Mouse (Mus musculus) hindbrain, embryonic 14.5 days (tissue): Measurements from ENCODE around the gene Ptx3. TPM values are rescaled to one million over a fixed set of nuclear protein-coding genes. Genes with fewer than 3 reads are reported as not detected.
"Not testable (repeated sequence)": the region's sequence is repeated elsewhere in the genome, so short reads cannot be mapped to it uniquely, and the experiment has no call there.

Experiments
- ATAC-seq: fragments of 200-750 bp; cut with Nextera tagmentation; 2 replicates; pipeline ENCODE4 v1.8.0; 2017; ENCODE audit warnings: moderate number of reproducible peaks, mild to moderate bottlenecking, moderate TSS enrichment, moderate library complexity; ENCODE audit not compliant: low FRiP score
- DNase-seq: peaks from one replicate; pipeline ENCODE4 v3.0.0-alpha.2; 2015; ENCODE audit warnings: low spot score
- H3K27ac ChIP-seq: fragments of 300-500 bp; sonication (generic); 2 replicates; pipeline ENCODE4 v1.5.1; 2014; ENCODE audit warnings: mild to moderate bottlenecking, moderate library complexity
- H3K27me3 ChIP-seq: fragments of 300-500 bp; sonication (generic); 2 replicates; pipeline ENCODE4 v1.6.1; 2014; ENCODE audit warnings: mild to moderate bottlenecking, low read length, mixed read lengths; ENCODE audit not compliant: control insufficient read depth, insufficient read depth
- H3K36me3 ChIP-seq: fragments of 300-500 bp; sonication (generic); replicated peaks from 2 replicates; pipeline ENCODE4 v1.6.1; 2014; ENCODE audit not compliant: control insufficient read depth, insufficient read depth
- H3K4me1 ChIP-seq: fragments of 300-500 bp; sonication (generic); replicated peaks from 2 replicates; pipeline ENCODE4 v1.6.1; 2014; ENCODE audit warnings: antibody characterized with exemption, low read length, mixed read lengths; ENCODE audit not compliant: control insufficient read depth, insufficient read depth
- H3K4me2 ChIP-seq: fragments of 300-500 bp; sonication (generic); replicated peaks from 2 replicates; pipeline ENCODE4 v1.6.1; 2014; ENCODE audit warnings: mild to moderate bottlenecking, moderate library complexity
- H3K4me3 ChIP-seq: fragments of 300-500 bp; sonication (generic); replicated peaks from 2 replicates; pipeline ENCODE4 v1.5.1; 2014; ENCODE audit warnings: mild to moderate bottlenecking, low read length
- H3K9ac ChIP-seq: fragments of 300-500 bp; sonication (generic); 2 replicates; pipeline ENCODE4 v1.6.1; 2014
- H3K9me3 ChIP-seq: fragments of 300-500 bp; sonication (generic); 2 replicates; pipeline ENCODE4 v1.6.1; 2016; ENCODE audit warnings: low read length; ENCODE audit not compliant: control insufficient read depth
- WGBS: fragments of 180-500 bp; shearing (Covaris S2); extraction: QIAGEN DNeasy Blood & Tissue Kit; methylation state at CpG from one replicate; pipeline ENCODE4 v1.1.7; 2014; 5-methylcytosine and 5-hydroxymethylcytosine counted together
- polyA plus RNA-seq: library from polyadenylated mRNA; unstranded; fragments of >200 nt; fragmentation: Nextera tagmentation; extraction: Ambion mirVana; gene quantifications from 2 replicates; pipeline ENCODE4 v1.2.1, GENCODE M21; 2014

Gene Ptx3
- polyA plus RNA-seq, 1 experiment from 2014 or later: 2.1 TPM

DNA sequence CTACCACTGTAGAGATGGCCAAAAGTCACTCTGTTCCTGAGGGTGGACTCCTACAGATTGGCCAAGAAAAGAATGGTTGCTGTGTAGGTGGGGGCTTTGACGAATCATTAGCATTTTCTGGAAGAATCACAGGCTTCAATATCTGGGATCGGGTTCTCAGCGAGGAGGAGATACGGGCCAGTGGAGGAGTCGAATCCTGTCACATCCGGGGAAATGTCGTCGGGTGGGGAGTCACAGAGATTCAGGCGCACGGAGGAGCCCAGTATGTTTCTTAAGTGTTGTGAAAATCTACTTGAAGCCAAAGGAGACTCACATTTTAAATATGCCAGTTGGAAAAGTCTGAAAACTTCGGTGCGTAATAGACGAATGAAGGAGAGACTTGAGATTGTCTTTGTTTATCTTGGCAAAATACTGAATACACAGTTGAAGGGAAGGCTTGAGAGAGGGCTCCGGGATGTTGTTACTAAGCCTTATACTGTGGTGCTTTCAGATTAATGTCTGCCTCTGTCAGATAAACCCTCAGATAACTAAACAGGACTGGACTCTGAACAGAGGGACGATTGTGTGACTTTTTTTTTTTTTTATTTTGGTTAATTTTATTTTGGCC lies 5.3 kb downstream of the Ptx3 start:
- H3K4me1 ChIP-seq: peaks cover 4% of the 10 kb centered on the region; the same call in 1 of the 2 replicates
- DNase-seq (no peak), ATAC-seq (no peak)
- H3K9ac ChIP-seq: no peak overlapping the region
- H3K4me3 ChIP-seq: no peak overlapping the region
- no peaks in the 10 kb centered on the region for H3K36me3 ChIP-seq
- no peak overlapping the region for H3K4me2 ChIP-seq
- no peak overlapping the region for H3K27ac ChIP-seq
- WGBS: 85% methylated on average over 15 of the region's 15 CpGs
- H3K9me3 ChIP-seq: no peaks in the 10 kb centered on the region
- peaks cover 5% of the 10 kb centered on the region; the same call in 1 of the 2 replicates for H3K27me3 ChIP-seq

GRCm38 (mm10) chr3:66236234-66236871 lies 16.6 kb downstream of the Ptx3 start:
- peak; percentile 67 for DNase-seq
- H3K27ac ChIP-seq, H3K4me1 ChIP-seq, H3K9ac ChIP-seq, H3K4me2 ChIP-seq, H3K27me3 ChIP-seq, H3K4me3 ChIP-seq, H3K9me3 ChIP-seq, H3K36me3 ChIP-seq: not testable (repeated sequence)
- peak; percentile 55; the same call in 1 of the 2 replicates for ATAC-seq
- WGBS: 49% methylated on average over 4 of the region's 4 CpGs

- no peak overlapping the region for H3K27ac ChIP-seq
- H3K9me3 ChIP-seq: no peaks in the 10 kb centered on the region
- H3K9ac ChIP-seq: no peak overlapping the region
- H3K36me3 ChIP-seq: no peaks in the 10 kb centered on the region
- H3K27me3 ChIP-seq: no peaks in the 10 kb centered on the region
- DNase-seq (no peak), ATAC-seq (no peak)
- H3K4me2 ChIP-seq: no peak overlapping the region
- H3K4me3 ChIP-seq: no peak overlapping the region
- no peaks in the 10 kb centered on the region for H3K4me1 ChIP-seq
Measured at GRCm38 (mm10) chr3:66240476-66240875, 20.8 kb downstream of the Ptx3 start.

GRCm38 (mm10) chr3:66251842-66252241 lies 32.1 kb downstream of the Ptx3 start:
- Histone ChIP-seq H3K27ac (no peak overlapping the region), H3K4me1 (no peaks in the 10 kb centered on the region), H3K4me3 (no peak overlapping the region), H3K36me3 (no peaks in the 10 kb centered on the region), H3K9me3 (no peaks in the 10 kb centered on the region), H3K4me2 (no peak overlapping the region), H3K9ac (no peak overlapping the region), H3K27me3 (no peaks in the 10 kb centered on the region)
- no peak for DNase-seq
- ATAC-seq: no peak; the same call in 1 of the 2 replicates
- 69% methylated on average over 7 of the region's 7 CpGs for WGBS

- ATAC-seq (peak; percentile 27; the same call in 1 of the 2 replicates), DNase-seq (no peak)
- WGBS: 82% methylated on average over 9 of the region's 9 CpGs
- no peaks in the 10 kb centered on the region for H3K4me1 ChIP-seq
- H3K4me2 ChIP-seq: no peak overlapping the region
- no peak overlapping the region for H3K9ac ChIP-seq
- H3K4me3 ChIP-seq: no peak overlapping the region
- no peaks in the 10 kb centered on the region for H3K36me3 ChIP-seq
- H3K27me3 ChIP-seq: no peaks in the 10 kb centered on the region
- no peaks in the 10 kb centered on the region for H3K9me3 ChIP-seq
- H3K27ac ChIP-seq: no peak overlapping the region
Measured at GRCm38 (mm10) chr3:66254504-66255105, 34.9 kb downstream of the Ptx3 start.

GRCm38 (mm10) chr3:66262319-66262718 lies 42.6 kb downstream of the Ptx3 start:
- Histone ChIP-seq H3K27me3 (no peaks in the 10 kb centered on the region), H3K9ac (no peak overlapping the region), H3K4me3 (no peak overlapping the region), H3K27ac (no peak overlapping the region), H3K36me3 (no peaks in the 10 kb centered on the region), H3K4me2 (no peak overlapping the region), H3K9me3 (no peaks in the 10 kb centered on the region), H3K4me1 (no peaks in the 10 kb centered on the region)
- DNase-seq (peak; percentile 13), ATAC-seq (no peak)
- 41% methylated on average over 5 of the region's 5 CpGs for WGBS

DNA sequence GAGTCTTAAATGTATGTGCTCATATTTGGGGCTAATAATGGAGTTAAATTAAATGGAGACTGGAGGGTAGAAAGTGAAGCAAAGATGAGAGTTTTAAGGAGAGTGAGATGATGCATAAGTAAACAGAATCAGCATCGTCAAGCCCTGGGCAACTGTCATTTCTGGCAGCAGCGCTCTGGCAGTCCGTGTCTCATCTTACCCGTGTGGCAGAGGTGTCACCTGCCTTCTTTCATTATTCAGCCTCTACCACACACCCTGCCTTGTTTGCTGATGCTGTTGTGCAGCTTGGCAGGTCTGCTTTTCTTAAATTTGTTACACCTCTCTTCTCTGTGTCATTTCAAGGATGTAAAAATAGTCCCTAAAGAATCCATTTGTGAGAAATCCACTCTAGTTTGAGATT lies 43.6 kb downstream of the Ptx3 start:
- H3K4me1 ChIP-seq: no peaks in the 10 kb centered on the region
- 86% methylated on average over 4 of the region's 4 CpGs for WGBS
- ATAC-seq: no peak
- H3K9me3 ChIP-seq: no peaks in the 10 kb centered on the region
- no peak overlapping the region for H3K9ac ChIP-seq
- H3K36me3 ChIP-seq: no peaks in the 10 kb centered on the region
- no peak overlapping the region for H3K27ac ChIP-seq
- H3K4me3 ChIP-seq: no peak overlapping the region
- no peaks in the 10 kb centered on the region for H3K27me3 ChIP-seq
- no peak overlapping the region for H3K4me2 ChIP-seq
- no peak for DNase-seq

Other genes starting within 250 kb of the Ptx3 start
- 2.0 and 2.7 TPM in 2 replicates for gene Veph1, start 76.9 kb downstream of the Ptx3 start, polyA plus RNA-seq